Mouse (Mus musculus) liver, adult 2 months (tissue): ENCODE measurements around the gene Hoxc9.

Experiments used
- CTCF ChIP-seq: fragments of 200-500 bp; IDR thresholded peaks from 2 replicates; pipeline ENCODE4 v1.5.1; 2011; ENCODE audit warnings: low read depth, low read length, control low read depth
- POLR2A ChIP-seq: fragments of 200-500 bp; IDR thresholded peaks from 2 replicates; pipeline ENCODE4 v1.6.1; 2011; ENCODE audit warnings: low read length, control low read depth; ENCODE audit not compliant: insufficient read depth; ENCODE audit errors: extremely low read depth

- no peak for TF ChIP-seq CTCF
- no peak for TF ChIP-seq POLR2A
These were observed 20.3 kb downstream of the Hoxc9 start for GRCm38 (mm10) chr15:102996548-102996947.
